Mouse (Mus musculus): ENCODE results near the gene Commd8. TPM values are rescaled to one million over a fixed set of nuclear protein-coding genes. Genes with fewer than 3 reads are reported as not detected.
A peak's percentile ranks its signal among the peaks of the same experiment; 100 is the strongest.

Gene Commd8
- polyA plus RNA-seq, 1 experiment from 2014 or later = 165 TPM

DNA sequence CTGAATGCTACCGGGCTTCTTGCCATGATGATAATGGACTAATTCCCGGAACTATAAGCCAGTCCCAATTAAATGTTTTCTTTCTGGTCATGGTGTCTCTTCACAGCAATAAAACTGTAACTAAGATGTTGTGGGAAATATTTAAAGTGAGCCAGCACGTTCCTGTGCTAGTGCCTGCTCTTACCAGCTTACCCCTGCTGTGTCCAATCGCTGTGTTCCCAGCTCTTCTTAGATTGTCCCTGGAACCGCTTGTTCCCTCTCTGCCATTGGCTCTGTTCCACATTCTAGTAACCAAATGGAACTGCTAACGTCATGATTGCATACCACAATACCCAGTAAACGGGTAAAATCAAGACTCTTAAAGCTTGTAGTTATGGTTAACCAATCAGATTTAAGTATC is 23.2 kb upstream of the Commd8 start:
- no peaks in the 10 kb centered on the region for H3K27me3 ChIP-seq (ENCODE audit: low read depth, poor library complexity, severe bottlenecking)
- no peak overlapping the region for H3K4me3 ChIP-seq
- no peaks in the 10 kb centered on the region for H3K9me3 ChIP-seq (replicated peaks)
- 86% methylated on average over 7 of the region's 7 CpGs for WGBS
- no peaks in the 10 kb centered on the region for H3K36me3 ChIP-seq
- H3K4me1 ChIP-seq = no peaks in the 10 kb centered on the region
- no peak for DNase-seq (ENCODE audit: low spot score)
- no peak overlapping the region for H3K27ac ChIP-seq (replicated peaks)

DNA sequence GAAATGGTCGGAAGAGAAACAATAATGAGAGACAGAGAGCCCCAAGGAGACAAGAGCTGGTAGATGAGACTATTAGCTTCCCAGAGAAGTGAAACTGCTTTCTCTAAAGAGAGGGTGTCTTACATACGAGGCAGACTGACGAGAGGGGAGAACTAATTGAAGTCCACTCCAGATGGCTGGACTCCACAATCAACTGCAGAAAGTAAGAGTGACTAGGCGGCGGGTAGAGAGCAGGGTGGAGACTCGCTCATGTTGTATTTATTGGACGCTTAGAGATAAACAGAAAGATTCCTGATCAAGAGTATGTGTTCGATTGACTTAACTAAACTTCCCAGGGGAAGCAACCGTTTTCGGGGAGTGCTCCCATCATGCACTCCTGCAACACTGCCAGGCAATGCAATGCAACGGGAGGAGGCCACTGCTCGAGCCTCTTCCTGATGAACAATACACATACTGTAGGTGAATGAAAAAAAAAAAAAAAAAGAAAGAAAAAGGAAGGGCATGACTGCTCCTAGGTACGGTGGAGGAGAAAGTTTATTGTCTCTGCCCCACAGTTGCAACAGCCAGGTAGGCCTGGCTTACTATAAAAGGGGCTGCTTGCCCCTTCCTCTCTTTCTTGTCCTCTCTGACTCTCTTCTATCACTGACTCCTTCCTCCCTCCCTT is 16.6 kb upstream of the Commd8 start:
- Histone ChIP-seq H3K4me1 (peaks cover 5% of the 10 kb centered on the region; the same call in 1 of the 2 replicates), H3K4me3 (no peak overlapping the region), H3K36me3 (no peaks in the 10 kb centered on the region), H3K27ac (replicated peaks) (no peak overlapping the region), H3K27me3 (ENCODE audit: low read depth, poor library complexity, severe bottlenecking) (no peaks in the 10 kb centered on the region), H3K9me3 (replicated peaks) (no peaks in the 10 kb centered on the region)
- WGBS = 88% methylated on average over 13 of the region's 13 CpGs
- DNase-seq (ENCODE audit: low spot score) = no peak

DNA sequence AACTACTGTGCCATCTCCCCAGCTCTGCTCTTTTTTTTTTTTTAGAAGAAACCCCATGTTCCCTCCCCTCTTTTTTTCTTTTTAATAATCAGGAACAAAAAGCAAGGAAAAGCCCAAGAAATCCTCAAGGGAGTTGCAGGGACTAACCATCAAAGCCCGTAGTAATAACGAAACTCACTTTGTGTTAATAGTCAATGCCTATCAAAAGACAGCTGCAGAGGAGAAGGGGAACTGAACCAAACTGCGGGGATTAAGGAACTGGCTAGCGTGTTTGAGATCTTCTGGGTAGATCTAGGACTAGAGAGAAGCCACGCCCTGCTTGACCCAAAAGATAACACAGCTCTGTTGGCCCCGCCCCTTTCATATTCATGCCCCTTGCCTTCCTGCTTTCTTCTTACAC is 15.9 kb upstream of the Commd8 start:
- Histone ChIP-seq H3K4me1 (peaks cover 7% of the 10 kb centered on the region), H3K4me3 (no peak overlapping the region), H3K27me3 (ENCODE audit: low read depth, poor library complexity, severe bottlenecking) (0 out of 2 replicates have a peak, but pooled peaks cover under 1% of the 10 kb centered on the region), H3K9me3 (replicated peaks) (no peaks in the 10 kb centered on the region), H3K36me3 (no peaks in the 10 kb centered on the region), H3K27ac (replicated peaks) (no peak overlapping the region)
- DNase-seq (ENCODE audit: low spot score) = no peak
- WGBS = 85% methylated on average over 6 of the region's 6 CpGs

DNA sequence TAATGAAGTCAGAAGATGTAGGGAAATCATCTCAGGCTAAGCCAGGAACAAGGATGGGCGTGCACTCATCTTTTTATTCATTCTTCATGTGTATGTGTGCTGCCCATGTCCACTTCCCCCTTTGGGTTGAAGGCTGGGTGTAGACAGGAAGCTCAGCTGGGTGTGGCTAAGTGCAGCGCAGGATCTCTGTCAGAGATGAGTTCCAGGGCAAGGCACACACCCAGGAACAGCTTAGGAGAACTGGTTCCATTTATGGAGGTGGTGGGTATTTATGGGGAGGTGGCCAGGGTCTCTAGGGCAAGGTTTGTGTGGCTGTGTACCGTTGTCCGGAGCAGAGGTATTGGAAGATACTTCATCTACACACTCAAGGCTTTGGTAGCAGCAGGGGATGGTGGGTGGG is 14.8 kb upstream of the Commd8 start:
- Histone ChIP-seq H3K27ac (replicated peaks) (no peak overlapping the region), H3K36me3 (no peaks in the 10 kb centered on the region), H3K9me3 (replicated peaks) (no peaks in the 10 kb centered on the region), H3K27me3 (ENCODE audit: low read depth, poor library complexity, severe bottlenecking) (0 out of 2 replicates have a peak, but pooled peaks cover 4% of the 10 kb centered on the region), H3K4me1 (peaks cover 9% of the 10 kb centered on the region), H3K4me3 (no peak overlapping the region)
- no peak for DNase-seq (ENCODE audit: low spot score)
- WGBS = 89% methylated on average over 4 of the region's 4 CpGs

DNA sequence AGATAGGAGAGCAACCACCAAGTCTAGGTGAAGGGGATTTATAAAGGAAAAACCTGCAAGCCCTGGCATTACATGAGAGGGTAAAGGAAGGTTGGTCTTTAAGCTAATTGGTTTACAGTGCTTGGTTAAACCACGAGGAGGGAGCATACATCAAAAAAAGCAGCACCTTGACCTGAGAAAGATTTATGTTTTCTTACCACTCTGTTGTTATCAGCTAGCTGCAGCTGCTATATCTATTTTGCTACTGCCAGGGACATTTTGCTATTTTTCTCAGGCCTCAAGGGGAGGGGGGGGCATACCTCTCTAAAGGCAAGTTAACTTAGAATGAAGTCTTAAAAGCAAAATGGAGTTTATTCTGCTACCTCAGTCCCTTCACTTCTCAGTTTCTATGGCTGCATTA is 13.2 kb upstream of the Commd8 start:
- no peak for DNase-seq (ENCODE audit: low spot score)
- H3K36me3 ChIP-seq = no peaks in the 10 kb centered on the region
- H3K9me3 ChIP-seq (replicated peaks) = no peaks in the 10 kb centered on the region
- WGBS = 70% methylated on average over 1 of the region's 1 CpGs
- 0 out of 2 replicates have a peak, but pooled peaks cover 4% of the 10 kb centered on the region for H3K27me3 ChIP-seq (ENCODE audit: low read depth, poor library complexity, severe bottlenecking)
- no peak overlapping the region for H3K27ac ChIP-seq (replicated peaks)
- H3K4me3 ChIP-seq = no peak overlapping the region
- H3K4me1 ChIP-seq = peaks cover 16% of the 10 kb centered on the region

DNA sequence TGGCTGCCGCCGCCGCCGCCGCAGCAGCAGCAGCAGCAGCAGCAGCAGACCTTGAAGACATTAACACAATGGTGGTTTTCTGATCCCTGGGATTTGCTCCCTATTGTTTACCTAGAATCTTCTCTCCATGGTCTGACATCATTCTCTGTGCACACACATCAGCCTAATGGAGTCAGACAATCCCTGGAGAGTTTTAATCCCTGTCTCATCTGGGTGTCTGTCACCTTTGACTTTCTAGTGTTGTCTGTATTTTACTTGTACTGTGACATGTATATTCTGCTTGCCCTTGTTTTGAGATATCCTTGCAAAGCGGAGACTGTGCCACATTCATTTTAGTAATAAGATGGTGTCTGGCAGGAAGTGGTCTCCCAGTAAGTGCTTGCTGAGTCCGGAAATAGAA is 7.5 kb upstream of the Commd8 start:
- WGBS = 5% methylated on average over 7 of the region's 7 CpGs
- H3K27ac ChIP-seq (replicated peaks) = peak overlapping the region; percentile 80

DNA sequence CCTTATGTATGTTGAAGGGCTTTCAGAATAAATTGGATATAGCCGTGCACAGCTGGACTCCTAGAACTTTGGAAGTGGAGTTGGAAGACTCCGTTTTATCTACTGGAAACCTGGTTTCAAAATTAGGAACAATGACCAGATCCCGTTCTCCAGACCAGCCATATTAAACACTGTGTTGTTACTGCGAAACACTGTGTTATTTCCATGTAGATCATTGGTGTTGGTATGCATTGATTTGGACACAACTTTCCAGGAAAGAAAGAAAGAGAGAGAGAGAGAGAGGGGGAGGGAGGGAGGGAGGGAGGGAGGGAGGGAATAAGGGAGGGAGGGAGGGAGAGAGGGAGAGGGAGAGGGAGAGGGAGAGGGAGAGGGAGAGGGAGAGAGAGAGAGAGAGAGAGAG is 7.1 kb upstream of the Commd8 start:
- WGBS = 53% methylated on average over 4 of the region's 4 CpGs

More for the DNA sequence above, 7.5 kb upstream of the Commd8 start:
- H3K4me1 ChIP-seq = peaks cover 30% of the 10 kb centered on the region
- DNase-seq (ENCODE audit: low spot score) = peak; percentile 65
- H3K36me3 ChIP-seq = no peaks in the 10 kb centered on the region
- peak overlapping the region; percentile 30 for H3K4me3 ChIP-seq
- H3K27me3 ChIP-seq (ENCODE audit: low read depth, poor library complexity, severe bottlenecking) = 0 out of 2 replicates have a peak, but pooled peaks cover 4% of the 10 kb centered on the region
- H3K9me3 ChIP-seq (replicated peaks) = no peaks in the 10 kb centered on the region

DNA sequence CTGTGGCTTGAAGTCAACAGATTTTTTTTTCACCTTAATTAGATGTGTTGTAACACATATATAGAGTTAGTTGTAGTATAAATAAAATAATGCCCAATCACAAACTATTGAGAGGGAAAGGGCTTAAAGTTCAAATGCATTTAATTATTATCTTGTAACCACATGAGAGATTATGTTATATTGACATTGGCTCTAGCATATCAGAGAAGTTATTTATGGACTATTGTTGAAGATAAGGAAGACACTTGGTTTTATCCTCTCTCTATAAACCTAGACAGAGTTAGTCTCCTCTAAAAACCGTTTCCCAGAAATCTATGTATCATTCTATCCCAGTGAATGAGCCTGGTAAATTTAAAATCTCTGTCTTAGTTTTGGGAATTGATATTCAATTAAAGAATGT is 5.5 kb upstream of the Commd8 start:
- H3K9me3 ChIP-seq (replicated peaks) = no peaks in the 10 kb centered on the region
- H3K27me3 ChIP-seq (ENCODE audit: low read depth, poor library complexity, severe bottlenecking) = no peaks in the 10 kb centered on the region
- H3K4me1 ChIP-seq = peaks cover 26% of the 10 kb centered on the region
- no peak overlapping the region for H3K4me3 ChIP-seq
- 79% methylated on average over 1 of the region's 1 CpGs for WGBS
- no peaks in the 10 kb centered on the region for H3K36me3 ChIP-seq
- no peak overlapping the region for H3K27ac ChIP-seq (replicated peaks)
- no peak for DNase-seq (ENCODE audit: low spot score)

More for the DNA sequence above, 7.1 kb upstream of the Commd8 start:
- Histone ChIP-seq H3K36me3 (no peaks in the 10 kb centered on the region), H3K4me1 (peaks cover 30% of the 10 kb centered on the region), H3K4me3 (peak overlapping the region; percentile 30), H3K9me3 (replicated peaks) (no peaks in the 10 kb centered on the region), H3K27ac (replicated peaks) (peak overlapping the region; percentile 80), H3K27me3 (ENCODE audit: low read depth, poor library complexity, severe bottlenecking) (0 out of 2 replicates have a peak, but pooled peaks cover 4% of the 10 kb centered on the region)
- DNase-seq (ENCODE audit: low spot score) = no peak

DNA sequence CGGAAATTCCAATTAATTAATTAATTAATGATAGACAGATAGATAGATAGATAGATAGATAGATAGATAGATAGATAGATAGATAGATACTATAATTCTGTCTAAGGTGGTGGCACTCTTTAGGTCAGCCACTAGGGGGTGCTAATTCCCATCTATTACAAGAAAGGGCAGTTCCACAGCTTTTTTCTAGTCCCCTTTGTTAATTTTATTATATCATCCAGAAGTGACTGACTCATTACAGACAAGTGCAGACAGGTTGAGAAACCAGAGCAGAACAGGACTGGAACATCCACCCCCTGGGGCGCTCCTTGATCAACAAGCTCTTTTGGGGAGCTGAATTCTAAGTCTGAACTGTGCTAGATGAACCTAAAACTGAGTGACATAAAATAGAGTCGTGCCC is 4.7 kb upstream of the Commd8 start:
- no peaks in the 10 kb centered on the region for H3K27me3 ChIP-seq (ENCODE audit: low read depth, poor library complexity, severe bottlenecking)
- no peak overlapping the region for H3K27ac ChIP-seq (replicated peaks)
- H3K4me1 ChIP-seq = peaks cover 26% of the 10 kb centered on the region
- no peaks in the 10 kb centered on the region for H3K9me3 ChIP-seq (replicated peaks)
- H3K4me3 ChIP-seq = no peak overlapping the region
- 34% methylated on average over 3 of the region's 3 CpGs for WGBS
- H3K36me3 ChIP-seq = no peaks in the 10 kb centered on the region
- peak; percentile 16 for DNase-seq (ENCODE audit: low spot score)

DNA sequence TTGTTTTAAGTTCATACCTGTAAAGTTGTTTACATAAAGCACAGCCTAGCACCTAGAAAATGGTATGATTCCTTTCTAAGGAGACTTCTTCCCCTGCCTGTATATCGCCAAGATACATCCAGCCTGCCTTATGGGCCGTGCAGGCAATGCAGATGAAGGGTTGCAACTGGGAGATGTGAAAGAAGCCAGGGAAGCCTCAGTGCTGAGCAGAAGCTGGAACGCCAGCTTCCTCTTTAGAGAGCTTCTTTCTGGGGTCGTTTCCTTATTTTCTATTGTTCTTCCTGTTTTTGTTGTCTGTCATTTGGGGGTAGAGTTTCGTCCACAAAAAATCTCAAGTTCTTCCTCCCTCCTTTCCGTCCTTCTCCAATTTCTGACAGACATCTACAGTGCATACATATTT is 2.1 kb upstream of the Commd8 start:
- DNase-seq (ENCODE audit: low spot score) = no peak
- Histone ChIP-seq H3K36me3 (peaks cover 4% of the 10 kb centered on the region; the same call in 1 of the 2 replicates), H3K27ac (replicated peaks) (no peak overlapping the region), H3K4me3 (no peak overlapping the region), H3K27me3 (ENCODE audit: low read depth, poor library complexity, severe bottlenecking) (no peaks in the 10 kb centered on the region), H3K4me1 (peaks cover 19% of the 10 kb centered on the region), H3K9me3 (replicated peaks) (no peaks in the 10 kb centered on the region)
- WGBS = 76% methylated on average over 6 of the region's 6 CpGs

DNA sequence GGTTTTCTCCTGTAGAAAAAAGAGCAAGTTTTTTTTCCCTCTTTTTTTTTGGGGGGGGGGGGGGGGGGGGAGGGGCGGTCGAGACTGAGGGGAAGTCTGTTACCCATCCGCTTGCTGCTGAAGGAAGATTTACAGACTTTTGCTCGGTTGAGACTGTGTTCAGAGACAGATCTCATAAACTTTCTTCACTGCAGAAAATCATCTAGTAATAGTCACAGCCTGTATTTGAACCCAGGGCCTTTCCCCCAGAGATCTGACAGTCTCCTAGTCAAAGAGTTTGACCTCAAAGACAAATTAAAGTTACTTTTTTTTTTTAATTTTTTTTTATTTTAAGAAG is 264 bp upstream of the Commd8 start:
- Histone ChIP-seq H3K9me3 (replicated peaks) (no peaks in the 10 kb centered on the region), H3K27me3 (ENCODE audit: low read depth, poor library complexity, severe bottlenecking) (no peaks in the 10 kb centered on the region), H3K36me3 (peaks cover 15% of the 10 kb centered on the region), H3K4me3 (peak overlapping the region; percentile 79), H3K4me1 (peaks cover 11% of the 10 kb centered on the region), H3K27ac (replicated peaks) (peak overlapping the region; percentile 92)
- no peak for DNase-seq (ENCODE audit: low spot score)
- 1% methylated on average over 4 of the region's 4 CpGs for WGBS

DNA sequence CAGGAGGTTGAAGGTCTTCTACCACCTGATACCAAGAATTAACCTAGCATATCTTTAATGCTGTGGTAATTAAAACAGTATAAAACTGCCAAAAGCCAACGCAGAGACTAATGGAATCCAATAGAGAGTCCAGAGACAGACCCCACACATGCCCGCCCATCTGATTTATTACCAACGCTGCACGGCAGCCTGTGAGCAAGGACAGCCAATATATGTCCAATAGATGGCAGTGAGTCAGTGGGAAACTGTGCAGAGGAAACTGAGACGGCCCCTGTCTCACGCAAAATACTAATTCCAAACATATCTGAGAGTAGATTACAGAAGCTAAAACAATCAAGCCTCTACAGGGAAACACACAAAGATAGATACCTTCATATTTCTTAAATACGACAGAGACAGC is 3.6 kb downstream of the Commd8 start:
- Histone ChIP-seq H3K27ac (replicated peaks) (no peak overlapping the region), H3K27me3 (ENCODE audit: low read depth, poor library complexity, severe bottlenecking) (no peaks in the 10 kb centered on the region), H3K4me3 (no peak overlapping the region), H3K4me1 (peaks cover 11% of the 10 kb centered on the region), H3K36me3 (peaks cover 54% of the 10 kb centered on the region), H3K9me3 (replicated peaks) (no peaks in the 10 kb centered on the region)
- 93% methylated on average over 7 of the region's 7 CpGs for WGBS
- no peak for DNase-seq (ENCODE audit: low spot score)

DNA sequence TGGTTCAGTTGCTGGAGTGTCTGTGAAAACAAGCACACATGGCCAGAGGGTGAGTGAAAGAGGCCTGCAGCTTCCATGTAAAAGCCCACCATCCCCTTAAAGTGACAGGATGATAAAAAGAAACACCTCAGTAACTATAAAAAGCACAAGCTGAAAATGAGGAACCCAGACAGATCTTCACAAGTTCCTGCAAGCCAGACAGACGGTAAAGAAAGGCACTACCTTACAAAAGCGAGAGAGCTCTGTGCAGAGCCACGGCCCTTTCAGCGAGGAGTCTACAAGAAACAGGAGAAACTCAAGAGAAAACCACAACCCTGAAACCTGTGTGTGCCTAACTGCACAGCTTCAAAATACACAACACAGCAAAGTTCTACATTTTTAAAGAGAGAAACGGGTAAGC is 5.1 kb downstream of the Commd8 start:
- DNase-seq (ENCODE audit: low spot score) = no peak
- H3K27ac ChIP-seq (replicated peaks) = no peak overlapping the region
- peaks cover 11% of the 10 kb centered on the region for H3K4me1 ChIP-seq
- no peaks in the 10 kb centered on the region for H3K9me3 ChIP-seq (replicated peaks)
- WGBS = 92% methylated on average over 5 of the region's 5 CpGs
- no peaks in the 10 kb centered on the region for H3K27me3 ChIP-seq (ENCODE audit: low read depth, poor library complexity, severe bottlenecking)
- H3K36me3 ChIP-seq = peaks cover 69% of the 10 kb centered on the region
- H3K4me3 ChIP-seq = no peak overlapping the region
